Mouse (Mus musculus) heart, postnatal 0 days (tissue): Measurements from ENCODE around the gene Dnah8.

ENCODE experiments used
- CTCF ChIP-seq: IDR thresholded peaks from 2 replicates; pipeline ENCODE4 v1.5.1; 2016; ENCODE audit warnings: antibody characterized with exemption, control low read depth, low read depth
- EP300 ChIP-seq: IDR thresholded peaks from 2 replicates; pipeline ENCODE4 v1.6.1; 2016; ENCODE audit warnings: antibody characterized with exemption, low read depth

DNA sequence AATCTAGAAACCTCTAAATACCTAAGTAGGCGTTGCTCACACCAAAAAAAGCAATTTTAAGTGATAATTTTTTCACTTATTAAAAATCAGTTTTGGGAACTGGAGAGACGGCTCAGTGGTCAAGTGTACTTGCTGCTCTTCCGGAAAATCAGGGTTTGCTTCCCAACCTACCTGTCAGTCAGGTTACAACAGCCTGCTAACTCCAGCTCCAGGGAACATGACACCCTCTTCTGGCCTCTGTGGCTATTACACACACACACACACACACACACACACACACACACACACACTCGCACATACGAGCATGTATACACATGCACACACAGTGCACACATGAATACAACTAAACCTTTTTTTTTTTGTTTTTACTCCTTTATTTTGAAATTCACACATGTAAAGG, 223.9 kb downstream of the Dnah8 start:
- TF ChIP-seq CTCF (no peak), EP300 (no peak)
